ENCODE assay signal across 24 mouse cellular contexts in genomic region chr13:99745526-99745925, GRCm38 (mm10).
DNase-seq lines count a peak whose midpoint lies in the region; ATAC-seq and TF ChIP-seq lines count a peak whose summit lies in the region.
"Had no signal": no experiment of that assay in that cellular context is flagged by ENCODE, and none has a peak within 500 bp of the region (broad histone marks: within the 10 kb centered on the region; RNA-seq: fewer than 3 reads in every experiment).

No protein-coding gene starts in this region.

- TF ChIP-seq POLR2A in MEL (IDR thresholded peaks at IDR 0.05; ENCODE audit: control insufficient read depth in 1 of 2, insufficient read depth in 1 of 2, low read depth in 1 of 2, low read length in 2 of 2, poor library complexity in 1 of 2), result no peak

- 85% methylated on average over 6 of the region's 6 CpGs for WGBS in hindbrain, embryonic 10.5 days
- WGBS in hindbrain, postnatal 0 days, result 81% methylated on average over 6 of the region's 6 CpGs
- 80% methylated on average over 6 of the region's 6 CpGs for WGBS in kidney, embryonic 14.5 days

- no peak for ATAC-seq in hindbrain, postnatal 0 days
- peak; percentile 65 for ATAC-seq in megakaryocyte progenitor cell, adult 5-6 weeks (replicated peaks; ENCODE audit: poor library complexity)
- ATAC-seq in kidney, embryonic 14.5 days (ENCODE audit: low FRiP score, low TSS enrichment), result no peak
- ATAC-seq: forebrain, embryonic 14.5 days; intestine, embryonic 15.5 days had no signal

- TF ChIP-seq EP300 in MEL (IDR thresholded peaks at IDR 0.05; ENCODE audit: low read depth in 1 of 2, low read length in 2 of 2), result no peak

- peaks cover 28% of the 10 kb centered on the region for H3K4me1 ChIP-seq in hindbrain, embryonic 10.5 days (replicated peaks)
- no peaks in the 10 kb centered on the region for H3K4me1 ChIP-seq in hindbrain, postnatal 0 days (ENCODE audit: insufficient read depth, low read length)
- H3K4me1 ChIP-seq in MEL (ENCODE audit: control insufficient read depth in 1 of 2, insufficient read depth in 2 of 2, low read length in 2 of 2), result no peaks in the 10 kb centered on the region
- peaks cover 10% of the 10 kb centered on the region; the same call in 1 of the 2 replicates for H3K4me1 ChIP-seq in kidney, embryonic 14.5 days (ENCODE audit: control insufficient read depth, insufficient read depth, low read length)
- H3K4me1 ChIP-seq: intestine, embryonic 15.5 days; stomach, embryonic 15.5 days had no signal

- no peaks in the 10 kb centered on the region for H3K36me3 ChIP-seq in hindbrain, embryonic 10.5 days
- no peaks in the 10 kb centered on the region for H3K36me3 ChIP-seq in hindbrain, postnatal 0 days (ENCODE audit: insufficient read depth, low read length)
- H3K36me3 ChIP-seq in MEL (ENCODE audit: control insufficient read depth in 1 of 2, insufficient read depth in 2 of 2, low read length in 2 of 2), result no peaks in the 10 kb centered on the region
- no peaks in the 10 kb centered on the region for H3K36me3 ChIP-seq in kidney, embryonic 14.5 days (ENCODE audit: control insufficient read depth, insufficient read depth, low read length)
- H3K36me3 ChIP-seq: heart, embryonic 13.5 days; hindbrain, embryonic 15.5 days; intestine, embryonic 15.5 days; limb, embryonic 12.5 days; midbrain, embryonic 12.5 days; stomach, embryonic 15.5 days had no signal

- no peak for TF ChIP-seq CTCF in hindbrain, postnatal 0 days (IDR thresholded peaks at IDR 0.05; ENCODE audit: low read depth)
- TF ChIP-seq CTCF in MEL (IDR thresholded peaks at IDR 0.05 in 2 of 3, conservative IDR thresholded peaks at IDR 0.05 in 1 of 3; ENCODE audit: control insufficient read depth in 1 of 3, insufficient read depth in 1 of 3, low read depth in 2 of 3, low read length in 3 of 3, poor library complexity in 1 of 3, severe bottlenecking in 1 of 3), result no peak

- no peak for DNase-seq in hindbrain, embryonic 10.5 days (ENCODE audit: low spot score)
- no peak for DNase-seq in hindbrain, postnatal 0 days (ENCODE audit: low spot score)
- peak; percentile 15 for DNase-seq in 416B (ENCODE audit: low read depth)
- DNase-seq in MEL (ENCODE audit: low read depth, low spot score), result peak; percentile 4
- no peak for DNase-seq in heart, adult 8-10 months (ENCODE audit: low spot score)
- DNase-seq: adrenal gland, postnatal 14 days; kidney, adult 8-10 months; kidney, postnatal 14 days; layer of hippocampus, postnatal 36 days; lung, embryonic 14.5 days; retina, postnatal 1 day; right cerebral cortex, postnatal 4 days; thymus, adult 18-20 months had no signal

- H3K79me2 ChIP-seq in MEL (ENCODE audit: control insufficient read depth, insufficient read depth, low read length, poor library complexity), result no peaks in the 10 kb centered on the region

- no peak overlapping the region for H3K9ac ChIP-seq in hindbrain, postnatal 0 days (replicated peaks; ENCODE audit: low read length)
- no peak overlapping the region for H3K9ac ChIP-seq in MEL (ENCODE audit: control insufficient read depth, low read depth, low read length, poor library complexity, severe bottlenecking)
- H3K9ac ChIP-seq in kidney, embryonic 14.5 days (ENCODE audit: low read depth, low read length), result no peak overlapping the region
- H3K9ac ChIP-seq: hindbrain, embryonic 15.5 days; intestine, embryonic 15.5 days; limb, embryonic 12.5 days; lung, embryonic 14.5 days; midbrain, embryonic 12.5 days; stomach, embryonic 15.5 days had no signal

- peak overlapping the region; percentile 77; the same call in 1 of the 2 replicates for H3K27ac ChIP-seq in hindbrain, embryonic 10.5 days
- H3K27ac ChIP-seq in hindbrain, postnatal 0 days, result no peak overlapping the region
- H3K27ac ChIP-seq in MEL (ENCODE audit: control insufficient read depth, low read depth, low read length), result no peak overlapping the region
- no peak overlapping the region for H3K27ac ChIP-seq in kidney, embryonic 14.5 days (ENCODE audit: low read depth, low read length)
- H3K27ac ChIP-seq: heart, embryonic 13.5 days; hindbrain, embryonic 15.5 days; intestine, embryonic 15.5 days; limb, embryonic 12.5 days; macrophage; midbrain, embryonic 12.5 days; stomach, embryonic 15.5 days had no signal

- no peaks in the 10 kb centered on the region for H3K27me3 ChIP-seq in hindbrain, embryonic 10.5 days (ENCODE audit: insufficient read depth, poor library complexity, severe bottlenecking)
- no peaks in the 10 kb centered on the region for H3K27me3 ChIP-seq in hindbrain, postnatal 0 days (ENCODE audit: insufficient read depth, low read length)
- H3K27me3 ChIP-seq in MEL (ENCODE audit: control insufficient read depth in 1 of 2, insufficient read depth in 2 of 2, low read length in 2 of 2), result no peaks in the 10 kb centered on the region
- no peaks in the 10 kb centered on the region for H3K27me3 ChIP-seq in kidney, embryonic 14.5 days (ENCODE audit: control insufficient read depth, insufficient read depth, low read length)
- H3K27me3 ChIP-seq: heart, embryonic 13.5 days; hindbrain, embryonic 15.5 days; intestine, embryonic 15.5 days; limb, embryonic 12.5 days; midbrain, embryonic 12.5 days; stomach, embryonic 15.5 days had no signal

- peaks cover 3% of the 10 kb centered on the region; the same call in 1 of the 2 replicates for H3K9me3 ChIP-seq in hindbrain, embryonic 10.5 days
- no peaks in the 10 kb centered on the region for H3K9me3 ChIP-seq in hindbrain, postnatal 0 days (ENCODE audit: low read length)
- H3K9me3 ChIP-seq in MEL (replicated peaks; ENCODE audit: insufficient read depth, low read length), result no peaks in the 10 kb centered on the region
- H3K9me3 ChIP-seq in kidney, embryonic 14.5 days (ENCODE audit: control insufficient read depth, low read length), result no peaks in the 10 kb centered on the region
- H3K9me3 ChIP-seq: hindbrain, embryonic 15.5 days; intestine, embryonic 15.5 days; limb, embryonic 12.5 days; midbrain, embryonic 12.5 days; stomach, embryonic 15.5 days had no signal

- no peak overlapping the region for H3K4me3 ChIP-seq in hindbrain, embryonic 10.5 days
- no peak overlapping the region for H3K4me3 ChIP-seq in hindbrain, postnatal 0 days (ENCODE audit: low read length)
- no peak overlapping the region for H3K4me3 ChIP-seq in MEL (ENCODE audit: control insufficient read depth in 1 of 2, insufficient read depth in 1 of 2, low read depth in 2 of 2, low read length in 2 of 2)
- H3K4me3 ChIP-seq in kidney, embryonic 14.5 days (ENCODE audit: low read length), result no peak overlapping the region
- H3K4me3 ChIP-seq: heart, embryonic 13.5 days; hindbrain, embryonic 15.5 days; intestine, embryonic 15.5 days; limb, embryonic 12.5 days; midbrain, embryonic 12.5 days; stomach, embryonic 15.5 days had no signal

- TF ChIP-seq RAD21 in MEL (IDR thresholded peaks at IDR 0.05; ENCODE audit: low read depth, low read length), result no peak

- no peak overlapping the region for H3K4me2 ChIP-seq in hindbrain, postnatal 0 days (ENCODE audit: low read depth, low read length)
- H3K4me2 ChIP-seq in kidney, embryonic 14.5 days (replicated peaks; ENCODE audit: low read depth, low read length), result no peak overlapping the region
- H3K4me2 ChIP-seq: heart, embryonic 13.5 days; hindbrain, embryonic 15.5 days; intestine, embryonic 15.5 days; limb, embryonic 12.5 days; liver, embryonic 11.5 days; lung, embryonic 14.5 days; midbrain, embryonic 12.5 days; stomach, embryonic 15.5 days had no signal

TF ChIP-seq in MEL, 35 proteins besides CTCF, POLR2A, EP300 and RAD21:
- TF ChIP-seq GABPA (IDR thresholded peaks at IDR 0.05; ENCODE audit: low read depth, low read length) (no peak), MAFK (IDR thresholded peaks at IDR 0.05; ENCODE audit: borderline replicate concordance, low read depth, low read length) (no peak), MEF2A (IDR thresholded peaks at IDR 0.05; ENCODE audit: extremely low read depth, insufficient replicate concordance, low read depth, low read length, poor library complexity, severe bottlenecking) (no peak)

Comparison
In these comparisons a context has a peak if more than half of its experiments do, and no peak if none do; other contexts are left out.
1. DNase-seq: peak in 416B (single experiment) and MEL (single experiment); none in hindbrain, embryonic 10.5 days (single experiment), hindbrain, postnatal 0 days (single experiment) and heart, adult 8-10 months (single experiment).